Mouse (Mus musculus): ENCODE measurements around the gene Psmb2. TPM values are rescaled to one million over a fixed set of nuclear protein-coding genes. Genes with fewer than 3 reads are reported as not detected.

Psmb2 gene
- polyA plus RNA-seq, 1 experiment = 170 TPM

DNA sequence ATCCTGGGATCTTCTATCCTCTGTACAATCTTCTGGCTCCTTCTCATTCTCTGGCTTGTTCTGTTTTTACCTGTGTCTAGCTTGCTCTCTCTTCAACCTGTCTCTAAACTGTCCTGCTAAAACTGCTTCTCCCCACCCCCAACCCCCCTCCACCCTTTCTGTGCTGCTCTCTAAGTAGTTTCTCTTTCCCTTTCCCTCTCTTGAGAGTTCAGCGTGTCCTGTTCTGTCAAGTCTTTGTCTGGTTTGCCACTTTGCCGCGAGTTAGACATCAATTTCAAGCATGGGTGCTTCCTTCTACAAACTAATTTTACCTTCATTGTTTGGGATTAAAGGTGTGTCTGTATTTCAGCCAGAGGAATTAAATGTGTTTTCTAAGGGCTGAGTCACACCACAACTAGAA, 5.7 kb downstream of the Psmb2 start:
- DNase-seq = no peak
- Histone ChIP-seq H3K4me3 (replicated peaks; ENCODE audit: insufficient read depth, low read depth, low read length) (no peak overlapping the region), H3K4me1 (ENCODE audit: control insufficient read depth, insufficient read depth, low read length) (peaks cover 2% of the 10 kb centered on the region), H3K27ac (ENCODE audit: insufficient read depth, low read length) (no peak overlapping the region), H3K27me3 (ENCODE audit: control insufficient read depth, insufficient read depth, low read length) (no peaks in the 10 kb centered on the region)
- WGBS = 34% methylated on average over 3 of the region's 3 CpGs
- TF ChIP-seq POLR2A (IDR thresholded peaks at IDR 0.05; ENCODE audit: borderline replicate concordance, insufficient read depth, low read length) = no peak
- no peak for TF ChIP-seq CTCF (IDR thresholded peaks at IDR 0.05; ENCODE audit: borderline replicate concordance, insufficient read depth, low read depth, low read length)

DNA sequence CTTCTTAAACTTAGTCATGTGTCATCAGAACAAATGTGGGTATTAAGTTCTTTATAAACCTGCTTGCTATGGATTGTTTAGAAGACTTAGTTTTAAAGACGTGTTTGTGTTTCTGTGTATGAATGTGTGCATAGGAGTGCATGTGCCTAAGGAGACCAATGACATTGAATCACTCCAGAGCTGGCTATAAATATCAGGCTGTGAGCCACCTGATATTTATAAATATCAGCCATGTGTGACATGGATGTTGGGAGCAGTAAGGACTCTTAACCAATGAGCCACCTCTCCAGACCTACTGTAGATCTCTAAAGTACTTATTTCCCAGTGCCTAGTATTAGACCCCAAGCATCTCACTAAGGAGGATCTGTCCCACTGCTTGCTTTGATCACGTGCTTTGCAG, 12.0 kb downstream of the Psmb2 start:
- 89% methylated on average over 2 of the region's 2 CpGs for WGBS
- Histone ChIP-seq H3K27me3 (ENCODE audit: control insufficient read depth, insufficient read depth, low read length) (no peaks in the 10 kb centered on the region), H3K27ac (ENCODE audit: insufficient read depth, low read length) (no peak overlapping the region), H3K4me3 (replicated peaks; ENCODE audit: insufficient read depth, low read depth, low read length) (no peak overlapping the region), H3K4me1 (ENCODE audit: control insufficient read depth, insufficient read depth, low read length) (no peaks in the 10 kb centered on the region)
- no peak for DNase-seq
- TF ChIP-seq CTCF (IDR thresholded peaks at IDR 0.05; ENCODE audit: borderline replicate concordance, insufficient read depth, low read depth, low read length) (no peak), POLR2A (IDR thresholded peaks at IDR 0.05; ENCODE audit: borderline replicate concordance, insufficient read depth, low read length) (no peak)

DNA sequence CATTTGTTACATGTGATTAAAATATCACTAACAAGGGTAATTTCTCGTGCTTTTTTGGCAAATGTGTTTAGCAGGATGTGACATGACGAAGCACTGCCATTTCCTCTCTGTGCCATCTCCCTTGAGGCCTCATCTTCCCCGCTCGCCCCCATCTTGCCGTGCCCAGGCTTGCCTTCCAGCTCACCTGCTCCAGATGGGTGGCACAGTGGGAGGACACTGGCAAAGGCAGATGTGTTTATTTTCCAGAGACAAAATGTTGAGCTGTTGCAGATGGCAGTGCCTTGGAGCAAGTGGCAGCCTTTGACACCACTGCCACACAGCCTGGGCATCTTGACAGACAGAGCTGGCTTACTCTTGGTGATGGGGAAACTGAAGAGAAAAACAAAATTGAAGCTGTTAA, 15.6 kb downstream of the Psmb2 start:
- 62% methylated on average over 5 of the region's 5 CpGs for whole genome bisulfite sequencing
- TF ChIP-seq CTCF (IDR thresholded peaks at IDR 0.05; ENCODE audit: borderline replicate concordance, insufficient read depth, low read depth, low read length) (no peak), POLR2A (IDR thresholded peaks at IDR 0.05; ENCODE audit: borderline replicate concordance, insufficient read depth, low read length) (no peak)
- no peak for DNase-seq
- H3K27ac ChIP-seq (ENCODE audit: insufficient read depth, low read length) = no peak overlapping the region
- H3K4me1 ChIP-seq (ENCODE audit: control insufficient read depth, insufficient read depth, low read length) = no peaks in the 10 kb centered on the region
- no peaks in the 10 kb centered on the region for H3K27me3 ChIP-seq (ENCODE audit: control insufficient read depth, insufficient read depth, low read length)
- H3K4me3 ChIP-seq (replicated peaks; ENCODE audit: insufficient read depth, low read depth, low read length) = no peak overlapping the region

DNA sequence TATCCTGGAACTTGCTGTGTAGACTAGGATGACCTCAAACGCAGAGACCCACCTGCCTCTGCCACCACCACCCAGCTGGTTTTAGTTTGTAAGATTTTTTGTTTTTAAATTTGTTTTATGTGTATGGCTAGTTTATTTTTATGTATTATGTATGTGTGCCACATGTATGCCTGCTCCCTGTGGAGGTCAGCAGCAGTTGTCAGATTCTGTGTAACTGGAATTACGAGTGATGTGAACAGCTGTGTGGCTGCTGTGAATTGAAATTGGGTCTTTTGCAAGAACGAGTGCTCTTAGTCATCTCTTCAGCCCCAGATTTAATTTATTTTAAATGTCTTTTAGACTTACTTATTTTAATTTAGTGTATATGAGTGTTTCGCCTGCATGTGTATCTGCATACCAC, 19.5 kb downstream of the Psmb2 start:
- DNase-seq = no peak
- Histone ChIP-seq H3K27me3 (ENCODE audit: control insufficient read depth, insufficient read depth, low read length) (no peaks in the 10 kb centered on the region), H3K27ac (ENCODE audit: insufficient read depth, low read length) (no peak overlapping the region), H3K4me3 (replicated peaks; ENCODE audit: insufficient read depth, low read depth, low read length) (no peak overlapping the region), H3K4me1 (ENCODE audit: control insufficient read depth, insufficient read depth, low read length) (0 out of 2 replicates have a peak, but pooled peaks cover 3% of the 10 kb centered on the region)
- TF ChIP-seq CTCF (IDR thresholded peaks at IDR 0.05; ENCODE audit: borderline replicate concordance, insufficient read depth, low read depth, low read length) (no peak), POLR2A (IDR thresholded peaks at IDR 0.05; ENCODE audit: borderline replicate concordance, insufficient read depth, low read length) (no peak)
- 94% methylated on average over 4 of the region's 4 CpGs for WGBS

DNA sequence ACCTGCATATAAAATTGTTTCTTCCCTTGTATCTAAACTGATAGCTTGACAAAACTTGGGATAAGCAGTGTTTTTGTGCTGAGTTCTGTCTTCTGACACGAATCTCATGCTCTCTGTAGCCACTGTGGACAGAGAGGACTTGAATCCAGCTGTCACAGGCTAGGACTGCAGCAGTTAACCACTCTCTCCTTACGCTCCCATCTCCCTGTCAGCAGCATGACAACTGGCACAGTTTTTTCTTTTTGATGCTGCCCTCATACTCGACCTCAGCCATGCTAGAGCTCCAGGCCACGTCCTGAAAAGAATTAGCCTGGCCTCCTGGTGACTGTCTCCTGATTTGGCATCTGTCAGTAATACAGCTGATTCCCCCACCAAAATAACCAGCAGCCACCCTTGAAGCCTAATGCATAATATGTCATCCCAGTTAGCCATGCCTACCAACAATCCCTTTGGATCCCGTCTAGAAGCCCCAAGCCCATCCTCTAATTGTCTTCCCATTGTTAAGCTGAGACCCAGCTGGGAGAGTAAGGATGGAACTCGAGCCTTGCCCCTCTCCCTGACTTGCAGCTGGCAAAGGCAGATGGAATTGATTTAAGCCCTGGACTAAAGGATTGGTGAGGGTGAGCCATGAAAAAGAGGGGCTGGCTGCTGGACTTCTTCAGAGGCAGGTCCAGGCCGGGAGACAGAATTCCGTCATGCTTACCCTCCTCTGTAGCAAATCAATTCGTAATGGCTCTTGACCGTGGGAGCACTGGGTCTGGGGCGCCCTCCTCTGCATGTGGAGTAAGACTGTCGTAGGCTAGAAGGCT, 29.4 kb downstream of the Psmb2 start:
- H3K4me1 ChIP-seq (ENCODE audit: control insufficient read depth, insufficient read depth, low read length) = no peaks in the 10 kb centered on the region
- H3K27ac ChIP-seq (ENCODE audit: insufficient read depth, low read length) = no peak overlapping the region
- H3K4me3 ChIP-seq (replicated peaks; ENCODE audit: insufficient read depth, low read depth, low read length) = no peak overlapping the region
- no peak for DNase-seq
- TF ChIP-seq POLR2A (IDR thresholded peaks at IDR 0.05; ENCODE audit: borderline replicate concordance, insufficient read depth, low read length) (no peak), CTCF (IDR thresholded peaks at IDR 0.05; ENCODE audit: borderline replicate concordance, insufficient read depth, low read depth, low read length) (no peak)
- H3K27me3 ChIP-seq (ENCODE audit: control insufficient read depth, insufficient read depth, low read length) = no peaks in the 10 kb centered on the region
- WGBS = 29% methylated on average over 12 of the region's 12 CpGs

DNA sequence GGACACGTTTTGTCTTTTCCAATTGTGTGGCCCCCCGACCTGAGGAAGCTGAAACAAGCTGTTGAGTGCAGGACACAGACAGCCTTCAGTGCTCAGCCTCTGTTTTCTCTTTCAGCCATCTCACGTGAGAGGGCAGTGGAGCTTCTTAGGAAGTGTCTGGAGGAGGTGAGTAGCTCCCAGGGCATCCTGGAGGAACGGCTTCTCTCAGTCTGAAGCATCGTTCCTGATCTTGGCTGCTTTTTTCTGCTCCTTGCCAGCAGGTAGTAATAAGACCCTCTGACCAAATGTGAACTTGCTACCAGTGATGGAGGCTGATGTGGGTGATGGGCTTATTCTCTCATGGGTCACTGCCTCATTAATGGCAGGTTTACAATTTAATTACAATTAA, 30.0 kb downstream of the Psmb2 start:
- no peaks in the 10 kb centered on the region for H3K27me3 ChIP-seq (ENCODE audit: control insufficient read depth, insufficient read depth, low read length)
- no peak for TF ChIP-seq CTCF (IDR thresholded peaks at IDR 0.05; ENCODE audit: borderline replicate concordance, insufficient read depth, low read depth, low read length)
- no peak for TF ChIP-seq POLR2A (IDR thresholded peaks at IDR 0.05; ENCODE audit: borderline replicate concordance, insufficient read depth, low read length)
- no peaks in the 10 kb centered on the region for H3K4me1 ChIP-seq (ENCODE audit: control insufficient read depth, insufficient read depth, low read length)
- no peak overlapping the region for H3K27ac ChIP-seq (ENCODE audit: insufficient read depth, low read length)
- no peak overlapping the region for H3K4me3 ChIP-seq (replicated peaks; ENCODE audit: insufficient read depth, low read depth, low read length)
- WGBS = 28% methylated on average over 5 of the region's 5 CpGs
- no peak for DNase-seq

DNA sequence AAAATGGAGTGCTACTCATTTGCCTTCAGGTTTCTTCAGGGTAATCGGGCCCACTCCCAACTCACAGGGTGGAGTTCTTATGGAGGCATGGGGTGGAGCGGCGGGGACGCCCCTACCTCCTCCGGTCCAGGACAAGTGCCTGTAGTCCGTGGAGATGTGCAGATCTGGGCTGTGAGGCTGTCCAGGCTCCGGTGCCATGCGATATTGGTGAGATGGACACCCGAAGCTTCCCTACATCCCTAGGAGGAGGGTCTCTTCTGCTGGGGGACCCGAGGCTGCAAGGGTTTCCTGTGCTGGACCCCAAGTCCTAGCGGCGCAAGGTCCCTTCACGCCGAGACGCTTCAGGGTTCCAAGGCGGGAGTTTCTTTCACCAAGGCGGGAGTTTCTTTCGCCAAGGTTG, 54.7 kb downstream of the Psmb2 start:
- DNase-seq = no peak
- H3K4me1 ChIP-seq (ENCODE audit: control insufficient read depth, insufficient read depth, low read length) = no peaks in the 10 kb centered on the region
- WGBS = 2% methylated on average over 18 of the region's 18 CpGs
- H3K27ac ChIP-seq (ENCODE audit: insufficient read depth, low read length) = no peak overlapping the region
- H3K27me3 ChIP-seq (ENCODE audit: control insufficient read depth, insufficient read depth, low read length) = peaks cover 6% of the 10 kb centered on the region; the same call in 1 of the 2 replicates
- no peak overlapping the region for H3K4me3 ChIP-seq (replicated peaks; ENCODE audit: insufficient read depth, low read depth, low read length)
- TF ChIP-seq CTCF (IDR thresholded peaks at IDR 0.05; ENCODE audit: borderline replicate concordance, insufficient read depth, low read depth, low read length) (no peak), POLR2A (IDR thresholded peaks at IDR 0.05; ENCODE audit: borderline replicate concordance, insufficient read depth, low read length) (no peak)

Measured in cerebellum, adult 2 months (tissue).